Mouse (Mus musculus) small intestine, adult 2 months (tissue): ENCODE results near the gene Ptprd.

ENCODE experiments used
- CTCF ChIP-seq: fragments of 200-500 bp; IDR thresholded peaks from 2 replicates; pipeline ENCODE4 v1.5.1; 2012; ENCODE audit warnings: low read depth, mild to moderate bottlenecking, control low read depth, inconsistent platforms, low read length, moderate library complexity, mixed read lengths; ENCODE audit not compliant: insufficient replicate concordance, insufficient read length; ENCODE audit errors: extremely low read depth
- POLR2A ChIP-seq: fragments of 200-500 bp; IDR thresholded peaks from 2 replicates; pipeline ENCODE4 v1.6.1; 2012; ENCODE audit warnings: low read depth, mild to moderate bottlenecking, control low read depth, inconsistent platforms, low read length, moderate library complexity

GRCm38 (mm10) chr4:76218065-76218464 lies 1993.7 kb downstream of the Ptprd start:
- TF ChIP-seq POLR2A (no peak), CTCF (no peak)
